Mouse (Mus musculus) olfactory bulb, adult 2 months (tissue): Measurements from ENCODE around the gene Dnajc10. TPM values are rescaled to one million over a fixed set of nuclear protein-coding genes. Genes with fewer than 3 reads are reported as not detected.

ENCODE experiments used
- H3K27ac ChIP-seq: fragments of 200-500 bp; 2 replicates; pipeline ENCODE4 v1.5.1; 2012; ENCODE audit warnings: low read depth, low read length; ENCODE audit not compliant: insufficient read depth
- H3K4me1 ChIP-seq: fragments of 200-500 bp; 2 replicates; pipeline ENCODE4 v1.6.1; 2012; ENCODE audit warnings: low read length; ENCODE audit not compliant: control insufficient read depth, insufficient read depth
- H3K4me3 ChIP-seq: fragments of 200-500 bp; 2 replicates; pipeline ENCODE4 v1.5.1; 2012; ENCODE audit warnings: mild to moderate bottlenecking, low read depth, low read length, moderate library complexity; ENCODE audit not compliant: insufficient read depth
- CTCF ChIP-seq: fragments of 200-500 bp; IDR thresholded peaks from 2 replicates; pipeline ENCODE4 v1.5.1; 2012; ENCODE audit warnings: low read depth, mild to moderate bottlenecking, low read length, moderate library complexity; ENCODE audit not compliant: insufficient read depth
- POLR2A ChIP-seq: fragments of 200-500 bp; IDR thresholded peaks from 2 replicates; pipeline ENCODE4 v1.6.1; 2012; ENCODE audit warnings: mild to moderate bottlenecking, low read depth, low read length, moderate library complexity; ENCODE audit not compliant: insufficient read depth
- WGBS: fragments of 180-500 bp; shearing (Covaris S2); methylation state at CpG from one replicate; pipeline ENCODE4 v1.1.7; 2018; 5-methylcytosine and 5-hydroxymethylcytosine counted together
- polyA plus RNA-seq: library from polyadenylated mRNA; stranded (reverse); fragments of >200 nt; gene quantifications from 2 replicates; pipeline ENCODE4 v1.2.4, GENCODE M21; 2012; ENCODE audit warnings: low replicate concordance; ENCODE audit not compliant: missing spikeins, insufficient read depth, insufficient read length

Gene Dnajc10
- polyA plus RNA-seq, 1 experiment: not detected

- Histone ChIP-seq H3K27ac (no peak overlapping the region), H3K4me1 (no peaks in the 10 kb centered on the region), H3K4me3 (no peak overlapping the region)
- WGBS: 91% methylated on average over 4 of the region's 4 CpGs
- no peak for TF ChIP-seq POLR2A
- no peak for TF ChIP-seq CTCF
Measured at GRCm38 (mm10) chr2:80322878-80323277, 7.6 kb downstream of the Dnajc10 start.

GRCm38 (mm10) chr2:80325779-80326178 lies 10.5 kb downstream of the Dnajc10 start:
- 95% methylated on average over 2 of the region's 2 CpGs for WGBS
- no peak for TF ChIP-seq POLR2A
- no peak for TF ChIP-seq CTCF
- Histone ChIP-seq H3K27ac (no peak overlapping the region), H3K4me3 (no peak overlapping the region), H3K4me1 (no peaks in the 10 kb centered on the region)

DNA sequence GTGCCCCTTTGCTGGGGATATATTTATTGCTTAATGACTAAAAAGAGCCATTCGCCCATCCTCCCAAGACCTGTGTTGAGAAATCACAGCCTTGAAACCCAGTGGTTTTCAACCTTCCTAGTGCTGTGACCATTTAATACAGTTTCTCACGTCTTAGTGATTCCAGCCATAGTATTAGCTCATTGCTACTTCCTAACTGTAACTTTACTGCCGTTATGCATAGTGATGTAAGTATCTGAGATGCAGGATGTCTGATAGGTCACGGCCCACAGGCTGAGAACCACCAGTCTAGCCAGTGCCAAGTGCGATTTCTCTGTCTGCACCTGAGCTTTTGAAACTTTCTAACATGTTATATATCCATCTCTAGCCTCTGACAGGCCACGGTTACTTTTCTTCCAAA lies 12.0 kb downstream of the Dnajc10 start:
- TF ChIP-seq POLR2A (no peak), CTCF (no peak)
- no peak overlapping the region for H3K4me3 ChIP-seq
- 97% methylated on average over 6 of the region's 6 CpGs for WGBS

DNA sequence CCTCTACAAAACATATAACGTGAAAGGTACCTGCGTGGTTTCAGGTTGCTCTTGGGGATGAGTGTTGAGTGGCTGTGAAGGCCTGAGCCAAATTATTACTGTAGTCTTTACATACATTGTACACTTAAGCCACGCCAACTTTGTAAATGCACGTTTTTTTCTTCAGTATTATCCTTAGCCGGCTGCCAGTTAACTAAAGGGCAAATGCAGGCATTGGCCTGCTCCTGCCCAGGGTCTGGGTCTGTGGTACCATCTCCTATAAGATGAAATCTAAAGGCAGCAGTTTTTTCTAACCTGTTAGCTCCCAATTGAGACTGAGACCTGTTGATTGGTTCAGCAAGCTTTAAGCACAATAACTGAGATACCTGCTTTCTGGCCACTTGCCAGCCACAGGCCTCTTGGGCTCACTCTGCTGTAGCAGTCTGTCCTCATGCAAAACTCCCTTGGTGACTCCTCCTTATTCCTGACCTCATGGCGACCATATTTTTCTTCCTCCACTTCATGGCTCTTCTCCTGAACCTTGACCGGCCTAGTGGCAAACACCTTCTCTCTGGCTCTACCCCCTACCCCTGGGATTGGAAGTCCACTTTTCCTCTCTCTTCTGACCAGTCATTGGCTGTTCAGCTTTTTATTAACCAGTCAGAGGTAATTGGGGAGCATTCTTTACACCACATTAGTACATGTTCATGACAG lies 13.8 kb downstream of the Dnajc10 start:
- Histone ChIP-seq H3K27ac (no peak overlapping the region), H3K4me3 (no peak overlapping the region), H3K4me1 (peaks cover 2% of the 10 kb centered on the region; the same call in 1 of the 2 replicates)
- TF ChIP-seq CTCF (no peak), POLR2A (no peak)
- 97% methylated on average over 7 of the region's 7 CpGs for WGBS

More for the DNA sequence above, 12.0 kb downstream of the Dnajc10 start:
- H3K4me1 ChIP-seq: peaks cover 2% of the 10 kb centered on the region; the same call in 1 of the 2 replicates
- H3K27ac ChIP-seq: no peak overlapping the region

GRCm38 (mm10) chr2:80340537-80340936 lies 25.3 kb downstream of the Dnajc10 start:
- TF ChIP-seq CTCF (no peak), POLR2A (no peak)
- 96% methylated on average over 9 of the region's 9 CpGs for WGBS
- no peak overlapping the region for H3K27ac ChIP-seq
- H3K4me3 ChIP-seq: no peak overlapping the region
- no peaks in the 10 kb centered on the region for H3K4me1 ChIP-seq

GRCm38 (mm10) chr2:80354531-80354930 lies 39.3 kb downstream of the Dnajc10 start:
- 76% methylated on average over 4 of the region's 4 CpGs for whole genome bisulfite sequencing
- Histone ChIP-seq H3K4me3 (no peak overlapping the region), H3K27ac (no peak overlapping the region), H3K4me1 (no peaks in the 10 kb centered on the region)
- TF ChIP-seq CTCF (no peak), POLR2A (no peak)

DNA sequence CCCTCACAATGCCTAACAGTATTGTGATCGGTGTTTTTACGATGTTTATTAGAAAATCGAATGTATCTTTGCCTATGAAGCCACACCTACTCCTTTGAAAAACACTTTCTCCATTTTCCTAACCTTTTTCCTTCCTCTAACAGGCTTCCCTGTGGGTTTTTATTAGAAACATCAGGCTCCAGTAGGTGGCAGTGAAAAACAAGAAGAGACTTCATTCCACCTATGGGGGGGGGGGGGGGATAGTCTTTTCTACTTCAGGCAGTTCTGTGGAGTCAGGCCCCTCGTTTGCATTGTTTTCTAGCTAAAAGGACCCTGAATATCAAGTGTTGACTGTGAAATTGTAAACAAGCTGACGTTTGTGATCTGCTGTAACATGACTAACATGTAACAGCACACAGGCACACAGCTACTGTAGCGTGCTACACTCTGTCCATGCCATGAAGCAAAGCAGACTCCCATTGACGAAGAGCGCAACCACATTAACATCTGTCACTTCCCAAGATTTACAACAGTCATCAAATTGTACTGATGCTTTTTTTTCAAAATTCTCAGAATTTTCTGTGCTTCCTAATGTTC lies 41.5 kb downstream of the Dnajc10 start:
- H3K27ac ChIP-seq: no peak overlapping the region
- no peaks in the 10 kb centered on the region for H3K4me1 ChIP-seq
- 49% methylated on average over 8 of the region's 8 CpGs for WGBS
- TF ChIP-seq POLR2A (no peak), CTCF (no peak)
- H3K4me3 ChIP-seq: no peak overlapping the region

DNA sequence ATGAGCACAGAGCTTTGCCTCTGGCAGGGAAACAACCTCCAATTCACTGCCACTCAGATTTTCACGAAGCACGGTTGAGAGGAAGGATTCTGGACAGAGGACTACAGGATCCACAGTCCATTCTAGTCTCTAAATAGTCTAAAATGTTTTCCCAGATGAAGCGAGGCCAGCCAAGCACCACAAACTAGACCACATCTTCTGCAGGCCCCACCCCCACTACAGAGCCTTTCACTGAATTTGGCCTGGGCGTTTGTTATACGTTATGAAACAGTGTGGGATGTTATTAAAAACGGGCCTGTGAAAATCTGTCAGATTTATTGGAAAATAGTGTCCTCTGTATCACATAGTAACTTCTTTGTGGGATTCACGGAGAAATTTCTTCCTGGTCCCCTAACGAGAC lies 56.2 kb downstream of the Dnajc10 start:
- Histone ChIP-seq H3K4me1 (no peaks in the 10 kb centered on the region), H3K27ac (no peak overlapping the region), H3K4me3 (no peak overlapping the region)
- 65% methylated on average over 8 of the region's 8 CpGs for WGBS
- no peak for TF ChIP-seq CTCF
- TF ChIP-seq POLR2A: no peak

DNA sequence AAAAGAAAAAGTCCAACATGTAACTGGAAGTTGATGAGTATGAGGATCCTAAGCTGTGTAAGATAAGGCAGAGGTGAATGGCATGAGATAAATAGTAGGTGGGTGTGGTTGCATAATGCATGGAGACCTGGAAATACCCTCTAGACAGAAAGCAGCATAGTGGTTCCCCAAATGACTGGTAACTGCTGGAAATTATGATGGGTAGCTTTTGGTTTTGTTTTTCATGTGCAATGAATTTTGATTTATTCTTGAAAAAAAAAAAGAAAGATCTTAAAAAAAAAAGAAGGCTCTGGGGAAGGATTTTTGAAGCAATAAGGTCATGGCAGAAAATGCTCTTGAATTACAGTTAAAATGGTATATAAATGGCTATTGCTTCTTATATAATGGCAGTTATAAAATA lies 59.6 kb downstream of the Dnajc10 start:
- Histone ChIP-seq H3K4me3 (no peak overlapping the region), H3K4me1 (no peaks in the 10 kb centered on the region), H3K27ac (no peak overlapping the region)
- TF ChIP-seq CTCF (no peak), POLR2A (no peak)
